Mouse (Mus musculus) kidney, embryonic 15.5 days (tissue): ENCODE data around the gene Asb3. TPM values are rescaled to one million over a fixed set of nuclear protein-coding genes. Genes with fewer than 3 reads are reported as not detected.

Experiments used
- ATAC-seq: fragments of 200-750 bp; cut with Nextera tagmentation; replicated peaks from 2 replicates; pipeline ENCODE4 v1.8.0; 2017; ENCODE audit warnings: moderate TSS enrichment; ENCODE audit not compliant: low FRiP score
- H3K27ac ChIP-seq: fragments of 300-500 bp; sonication (generic); 2 replicates; pipeline ENCODE4 v1.5.1; 2015; ENCODE audit warnings: mild to moderate bottlenecking, inconsistent platforms
- H3K27me3 ChIP-seq: fragments of 300-500 bp; sonication (generic); 2 replicates; pipeline ENCODE4 v1.6.1; 2015; ENCODE audit warnings: inconsistent platforms
- H3K36me3 ChIP-seq: fragments of 300-500 bp; sonication (generic); 2 replicates; pipeline ENCODE4 v1.6.1; 2015; ENCODE audit warnings: inconsistent platforms
- H3K4me1 ChIP-seq: fragments of 300-500 bp; sonication (generic); 2 replicates; pipeline ENCODE4 v1.6.1; 2015; ENCODE audit warnings: inconsistent platforms
- H3K4me2 ChIP-seq: fragments of 300-500 bp; sonication (generic); 2 replicates; pipeline ENCODE4 v1.6.1; 2015; ENCODE audit warnings: moderate library complexity, mild to moderate bottlenecking, inconsistent platforms
- H3K4me3 ChIP-seq: fragments of 300-500 bp; sonication (generic); replicated peaks from 2 replicates; pipeline ENCODE4 v1.5.1; 2015; ENCODE audit warnings: mild to moderate bottlenecking, inconsistent platforms
- H3K9ac ChIP-seq: fragments of 300-500 bp; sonication (generic); 2 replicates; pipeline ENCODE4 v1.6.1; 2015; ENCODE audit warnings: mild to moderate bottlenecking, inconsistent platforms
- H3K9me3 ChIP-seq: fragments of 300-500 bp; sonication (generic); replicated peaks from 2 replicates; pipeline ENCODE4 v1.6.1; 2016; ENCODE audit warnings: inconsistent platforms
- WGBS: fragments of 180-500 bp; shearing (Covaris S2); methylation state at CpG from one replicate; pipeline ENCODE4 v1.1.7; 2015; ENCODE audit warnings: mixed read lengths; 5-methylcytosine and 5-hydroxymethylcytosine counted together
- polyA plus RNA-seq: library from polyadenylated mRNA; unstranded; fragments of >200 nt; fragmentation: Nextera tagmentation; extraction: Ambion mirVana; gene quantifications from 2 replicates; pipeline ENCODE4 v1.2.1, GENCODE M21; 2015

The Asb3 gene
- 29.0 and 30.0 TPM in 2 replicates for polyA plus RNA-seq

GRCm38 (mm10) chr11:30885171-30885871 lies at the start of gene Asb3, which contains the start of gene Gpr75:
Gene Asb3 (plus strand): TSS chr11:30885416.
Gene Gpr75 (plus strand): TSS chr11:30885358.
- Histone ChIP-seq H3K9me3 (no peaks in the 10 kb centered on the region), H3K4me2 (peak within 1 kb of the TSS; percentile 81), H3K4me3 (peak within 1 kb of the TSS; percentile 51), H3K36me3 (peaks cover 7% of the 10 kb centered on the region), H3K27ac (no peak within 1 kb of the TSS), H3K4me1 (peaks cover 8% of the 10 kb centered on the region), H3K9ac (peak within 1 kb of the TSS; percentile 38; the same call in 1 of the 2 replicates), H3K27me3 (peaks cover 4% of the 10 kb centered on the region; the same call in 1 of the 2 replicates)
- 4% methylated on average over 41 of the region's 41 CpGs for WGBS
- peak; percentile 98 for ATAC-seq

DNA sequence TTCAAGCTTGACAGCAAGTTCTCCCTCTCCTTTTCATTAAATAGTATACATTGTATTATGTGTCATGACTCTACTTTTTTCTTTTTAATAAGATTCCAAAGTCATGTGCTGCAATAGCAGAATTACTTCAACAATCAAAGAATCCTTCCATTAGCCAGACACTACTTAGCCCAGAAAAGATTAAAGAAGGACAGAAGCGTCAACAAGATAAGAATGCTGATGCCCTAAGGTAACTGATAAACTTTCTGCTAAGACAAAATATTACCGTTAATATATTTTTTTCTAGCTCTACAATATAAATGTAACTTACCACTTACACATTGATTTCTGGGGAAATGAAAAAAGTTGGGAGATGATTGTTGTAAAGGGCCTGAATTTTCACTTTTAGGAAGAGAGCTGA lies 46.4 kb upstream of the Asb3 start:
- 92% methylated on average over 2 of the region's 2 CpGs for WGBS
- no peak for ATAC-seq
- Histone ChIP-seq H3K4me1 (no peaks in the 10 kb centered on the region), H3K36me3 (peaks cover 71% of the 10 kb centered on the region), H3K4me2 (no peak overlapping the region), H3K9ac (no peak overlapping the region), H3K4me3 (no peak overlapping the region), H3K9me3 (no peaks in the 10 kb centered on the region), H3K27ac (no peak overlapping the region), H3K27me3 (no peaks in the 10 kb centered on the region)

DNA sequence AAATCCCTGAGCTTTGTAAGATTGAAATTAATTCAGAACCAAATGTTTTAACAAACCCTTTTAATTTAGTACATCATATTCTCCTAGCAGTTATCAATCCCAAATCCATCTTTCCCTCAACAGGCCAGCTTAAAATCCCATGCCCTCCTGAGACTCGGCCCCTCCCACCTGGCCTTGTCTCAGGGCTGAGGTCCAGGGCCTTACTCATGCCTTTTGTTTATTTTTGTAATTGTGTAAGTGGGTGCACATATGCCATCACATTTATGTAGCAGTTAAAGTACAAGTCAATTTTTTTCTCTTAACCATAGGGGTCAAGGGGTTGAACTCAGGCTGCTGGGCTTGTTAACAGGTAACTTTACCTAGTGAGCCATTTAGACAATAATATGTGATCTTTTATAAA lies 40.9 kb upstream of the Asb3 start:
- WGBS, result 94% methylated on average over 1 of the region's 1 CpGs
- ATAC-seq, result no peak

GRCm38 (mm10) chr11:30872425-30872824 lies 12.8 kb upstream of the Asb3 start:
- Histone ChIP-seq H3K36me3 (peaks cover 53% of the 10 kb centered on the region), H3K4me1 (no peaks in the 10 kb centered on the region), H3K9me3 (no peaks in the 10 kb centered on the region), H3K4me2 (no peak overlapping the region), H3K27ac (no peak overlapping the region), H3K4me3 (no peak overlapping the region), H3K27me3 (no peaks in the 10 kb centered on the region), H3K9ac (no peak overlapping the region)
- ATAC-seq, result no peak

More for the DNA sequence above, 40.9 kb upstream of the Asb3 start:
- no peak overlapping the region for H3K27ac ChIP-seq
- H3K4me3 ChIP-seq, result no peak overlapping the region
- peaks cover 69% of the 10 kb centered on the region for H3K36me3 ChIP-seq
- H3K27me3 ChIP-seq, result no peaks in the 10 kb centered on the region
- no peak overlapping the region for H3K4me2 ChIP-seq
- H3K4me1 ChIP-seq, result no peaks in the 10 kb centered on the region
- no peak overlapping the region for H3K9ac ChIP-seq
- no peaks in the 10 kb centered on the region for H3K9me3 ChIP-seq

DNA sequence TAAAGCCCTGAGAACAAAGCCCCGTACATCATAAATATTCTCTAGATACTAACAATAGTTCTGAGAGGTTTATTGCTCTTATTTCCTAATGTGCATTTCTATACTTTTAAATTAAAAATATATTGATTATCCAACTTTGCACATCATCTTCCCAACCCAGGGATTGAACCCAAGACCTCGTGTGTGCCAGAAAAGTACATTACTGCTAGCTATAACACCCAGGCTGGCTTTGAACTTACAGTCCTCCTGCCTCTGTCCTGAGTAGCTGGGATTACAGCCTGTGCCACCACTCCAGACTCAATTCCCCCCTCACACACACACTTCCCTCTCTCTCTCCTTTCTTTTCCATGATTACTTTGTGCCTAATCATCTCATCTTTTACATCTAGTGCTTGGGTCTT lies 2.9 kb downstream of the Asb3 start:
- Histone ChIP-seq H3K4me3 (no peak overlapping the region), H3K9ac (no peak overlapping the region), H3K36me3 (no peaks in the 10 kb centered on the region), H3K27me3 (peaks cover 4% of the 10 kb centered on the region; the same call in 1 of the 2 replicates), H3K4me2 (no peak overlapping the region), H3K9me3 (no peaks in the 10 kb centered on the region), H3K27ac (no peak overlapping the region), H3K4me1 (peaks cover 8% of the 10 kb centered on the region)
- ATAC-seq, result no peak
- WGBS, result 85% methylated on average over 2 of the region's 2 CpGs

DNA sequence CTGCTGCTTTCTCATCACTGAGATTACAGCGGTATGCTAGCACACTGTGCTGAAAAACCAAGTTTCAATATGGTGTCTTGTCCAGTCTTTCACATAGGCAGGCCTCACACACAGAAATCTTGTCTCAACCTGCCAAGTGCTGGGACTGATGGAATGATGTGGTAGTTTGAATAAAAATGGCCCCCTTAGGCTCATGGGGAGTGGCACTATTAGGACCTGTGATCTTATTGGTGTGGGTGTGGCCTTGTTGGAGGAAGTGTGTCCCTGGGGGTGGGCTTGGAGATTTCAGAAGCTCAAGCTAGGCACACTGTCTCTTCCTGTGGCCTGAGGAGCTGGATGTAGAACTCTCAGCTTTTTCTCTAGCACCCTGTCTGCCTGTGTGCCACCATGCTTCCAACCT lies 11.0 kb downstream of the Asb3 start:
- no peaks in the 10 kb centered on the region for H3K27me3 ChIP-seq
- no peak overlapping the region for H3K9ac ChIP-seq
- H3K4me2 ChIP-seq, result no peak overlapping the region
- H3K9me3 ChIP-seq, result no peaks in the 10 kb centered on the region
- no peaks in the 10 kb centered on the region for H3K36me3 ChIP-seq
- H3K4me1 ChIP-seq, result no peaks in the 10 kb centered on the region
- no peak overlapping the region for H3K27ac ChIP-seq
- 95% methylated on average over 1 of the region's 1 CpGs for WGBS
- H3K4me3 ChIP-seq, result no peak overlapping the region
- ATAC-seq, result no peak

DNA sequence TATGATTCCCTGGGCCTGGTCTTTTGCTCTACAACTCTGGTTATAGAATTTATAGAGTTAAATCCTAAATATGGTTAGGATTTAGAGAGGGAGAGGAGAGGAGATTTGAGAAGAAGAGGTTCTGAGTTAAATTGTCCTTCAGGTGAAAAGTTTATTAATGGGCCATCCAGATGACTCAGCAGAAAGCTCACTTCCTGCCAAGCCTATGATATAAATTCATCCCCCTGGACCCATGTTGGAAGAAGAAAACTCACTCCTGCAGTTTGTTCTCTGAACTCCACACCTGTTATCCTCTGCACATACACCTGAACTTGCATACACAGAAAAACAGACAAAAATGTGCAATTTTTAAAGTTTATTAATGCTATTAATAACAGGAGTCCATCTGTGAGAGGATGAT lies 14.1 kb downstream of the Asb3 start:
- Histone ChIP-seq H3K4me3 (no peak overlapping the region), H3K27ac (no peak overlapping the region), H3K4me2 (no peak overlapping the region), H3K27me3 (no peaks in the 10 kb centered on the region), H3K36me3 (no peaks in the 10 kb centered on the region), H3K9ac (no peak overlapping the region), H3K9me3 (no peaks in the 10 kb centered on the region), H3K4me1 (no peaks in the 10 kb centered on the region)
- no peak for ATAC-seq

- no peak overlapping the region for H3K27ac ChIP-seq
- no peaks in the 10 kb centered on the region for H3K4me1 ChIP-seq
- WGBS, result 86% methylated on average over 3 of the region's 3 CpGs
- H3K27me3 ChIP-seq, result no peaks in the 10 kb centered on the region
- no peak for ATAC-seq
- H3K9ac ChIP-seq, result no peak overlapping the region
- H3K36me3 ChIP-seq, result no peaks in the 10 kb centered on the region
- H3K9me3 ChIP-seq, result no peaks in the 10 kb centered on the region
- H3K4me3 ChIP-seq, result no peak overlapping the region
- no peak overlapping the region for H3K4me2 ChIP-seq
These were observed 27.1 kb downstream of the Asb3 start for GRCm38 (mm10) chr11:30912311-30912710.

- ATAC-seq, result no peak
- H3K4me1 ChIP-seq, result no peaks in the 10 kb centered on the region
- H3K9me3 ChIP-seq, result no peaks in the 10 kb centered on the region
- H3K4me3 ChIP-seq, result no peak overlapping the region
- 68% methylated on average over 1 of the region's 1 CpGs for WGBS
- H3K4me2 ChIP-seq, result no peak overlapping the region
- no peaks in the 10 kb centered on the region for H3K27me3 ChIP-seq
- H3K27ac ChIP-seq, result no peak overlapping the region
- H3K36me3 ChIP-seq, result peaks cover 7% of the 10 kb centered on the region
- H3K9ac ChIP-seq, result no peak overlapping the region
These were observed 35.4 kb downstream of the Asb3 start for GRCm38 (mm10) chr11:30920641-30921040.

DNA sequence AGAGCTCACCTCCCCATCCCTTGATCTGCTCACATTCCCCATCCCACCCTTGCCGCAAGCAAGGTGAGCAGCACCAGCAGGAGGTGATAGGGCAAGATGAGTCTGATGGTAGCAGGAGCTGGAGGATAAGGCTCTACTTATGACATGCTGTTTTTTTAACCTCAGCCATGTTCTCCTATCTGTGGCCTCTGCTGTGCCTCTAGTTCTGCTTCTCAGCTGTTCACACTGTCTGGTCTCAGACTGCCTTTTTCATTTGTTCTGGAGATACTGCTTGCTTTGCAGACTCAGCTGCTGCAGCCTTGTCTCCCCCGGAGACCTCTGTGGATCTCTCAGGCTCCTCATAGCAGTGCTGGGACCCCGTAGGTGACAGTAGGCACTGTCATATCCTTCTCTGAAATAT lies 38.1 kb downstream of the Asb3 start:
- H3K27ac ChIP-seq, result no peak overlapping the region

DNA sequence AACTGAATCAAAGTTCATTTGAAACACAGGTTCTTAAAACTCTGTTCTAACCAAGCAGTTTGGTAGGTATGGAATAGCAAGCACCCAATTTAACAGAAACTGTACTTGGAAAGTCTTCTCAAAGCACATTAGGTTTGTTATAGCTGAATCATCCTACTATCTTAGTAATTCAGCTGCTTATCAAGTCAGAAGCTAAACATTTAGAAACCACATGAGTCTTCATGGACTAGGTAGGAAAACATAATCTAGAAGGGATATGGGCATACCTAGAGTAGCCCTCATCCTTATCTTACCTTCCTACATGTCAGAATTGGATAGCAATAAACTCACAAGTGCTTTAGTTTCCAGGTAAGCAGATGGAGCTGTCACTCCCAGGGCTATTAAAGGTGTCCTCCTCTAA lies 42.9 kb downstream of the Asb3 start:
- Histone ChIP-seq H3K36me3 (peaks cover 53% of the 10 kb centered on the region), H3K4me1 (no peaks in the 10 kb centered on the region), H3K4me3 (no peak overlapping the region), H3K9ac (no peak overlapping the region), H3K4me2 (no peak overlapping the region), H3K9me3 (no peaks in the 10 kb centered on the region), H3K27ac (no peak overlapping the region), H3K27me3 (no peaks in the 10 kb centered on the region)
- ATAC-seq, result no peak

More for the DNA sequence above, 38.1 kb downstream of the Asb3 start:
- Histone ChIP-seq H3K9me3 (no peaks in the 10 kb centered on the region), H3K4me1 (no peaks in the 10 kb centered on the region), H3K36me3 (peaks cover 30% of the 10 kb centered on the region), H3K9ac (no peak overlapping the region), H3K27me3 (no peaks in the 10 kb centered on the region), H3K4me3 (no peak overlapping the region), H3K4me2 (no peak overlapping the region)
- no peak for ATAC-seq
- whole genome bisulfite sequencing, result 94% methylated on average over 3 of the region's 3 CpGs

- H3K4me2 ChIP-seq, result no peak overlapping the region
- 100% methylated on average over 1 of the region's 1 CpGs for whole genome bisulfite sequencing
- H3K9ac ChIP-seq, result no peak overlapping the region
- peaks cover 54% of the 10 kb centered on the region for H3K36me3 ChIP-seq
- H3K27me3 ChIP-seq, result no peaks in the 10 kb centered on the region
- no peak overlapping the region for H3K27ac ChIP-seq
- no peaks in the 10 kb centered on the region for H3K4me1 ChIP-seq
- no peak overlapping the region for H3K4me3 ChIP-seq
- ATAC-seq, result no peak
- no peaks in the 10 kb centered on the region for H3K9me3 ChIP-seq
These were observed 43.3 kb downstream of the Asb3 start for GRCm38 (mm10) chr11:30928498-30928897.

- 89% methylated on average over 2 of the region's 2 CpGs for WGBS
These were observed 58.3 kb downstream of the Asb3 start for GRCm38 (mm10) chr11:30943522-30943921.

More at GRCm38 (mm10) chr11:30943522-30943921, 58.3 kb downstream of the Asb3 start:
- H3K36me3 ChIP-seq, result peaks cover 73% of the 10 kb centered on the region
- no peak for ATAC-seq
- H3K4me3 ChIP-seq, result no peak overlapping the region
- no peak overlapping the region for H3K4me2 ChIP-seq
- no peaks in the 10 kb centered on the region for H3K4me1 ChIP-seq
- H3K27ac ChIP-seq, result no peak overlapping the region
- no peaks in the 10 kb centered on the region for H3K9me3 ChIP-seq
- no peaks in the 10 kb centered on the region for H3K27me3 ChIP-seq
- no peak overlapping the region for H3K9ac ChIP-seq
